Mouse (Mus musculus) CH12.LX (cell line): Measurements from ENCODE around the gene Wfdc6a.

ENCODE experiments used
- MAFK ChIP-seq: IDR thresholded peaks from 2 replicates; pipeline ENCODE4 v1.6.1; 2011; ENCODE audit warnings: low read length, improper control_type of control experiment; ENCODE audit not compliant: insufficient replicate concordance
- MYC ChIP-seq: IDR thresholded peaks from 2 replicates; pipeline ENCODE4 v1.6.1; 2011; ENCODE audit warnings: low read depth, mild to moderate bottlenecking, improper control_type of control experiment, low read length
- POLR2A ChIP-seq: IDR thresholded peaks from 2 replicates; pipeline ENCODE4 v1.6.1; 2011; ENCODE audit warnings: low read depth, mild to moderate bottlenecking, improper control_type of control experiment, low read length
- TCF12 ChIP-seq: IDR thresholded peaks from 2 replicates; pipeline ENCODE4 v1.6.1; 2014; ENCODE audit warnings: low read depth, mild to moderate bottlenecking, inconsistent platforms, low read length, improper control_type of control experiment

- TF ChIP-seq POLR2A = no peak
- TF ChIP-seq MAFK = no peak
- no peak for TF ChIP-seq MYC
- no peak for TF ChIP-seq TCF12
Observed at GRCm38 (mm10) chr2:164558991-164559645, 26.1 kb downstream of the Wfdc6a start.
